Mouse (Mus musculus): ENCODE results near the gene Rpl22.

GRCm38 (mm10) chr4:152333587-152333986, 8.0 kb downstream of the Rpl22 start:
- TF ChIP-seq USF1 (IDR thresholded peaks at IDR 0.05; ENCODE audit: low read depth) (no peak), CTCF (IDR thresholded peaks at IDR 0.05; ENCODE audit: control insufficient read depth, insufficient read depth, insufficient read length) (no peak)
